Mouse (Mus musculus) cerebellum, adult 2 months (tissue): Measurements from ENCODE around the gene Mtpn. TPM values are rescaled to one million over a fixed set of nuclear protein-coding genes. Genes with fewer than 3 reads are reported as not detected.

ENCODE experiments used
- DNase-seq, 2 experiments: peaks; one replicate each; pipeline ENCODE4 v3.0.0; 2021
- H3K27ac ChIP-seq: fragments of 200-500 bp; 2 replicates; pipeline ENCODE4 v1.5.1; 2012; ENCODE audit warnings: low read length, control low read depth, inconsistent platforms; ENCODE audit not compliant: insufficient read depth
- H3K27me3 ChIP-seq: fragments of 200-500 bp; 2 replicates; pipeline ENCODE4 v1.6.1; 2012; ENCODE audit warnings: inconsistent platforms, mild to moderate bottlenecking, low read length, moderate library complexity; ENCODE audit not compliant: control insufficient read depth, insufficient read depth
- H3K4me1 ChIP-seq: fragments of 200-500 bp; 2 replicates; pipeline ENCODE4 v1.6.1; 2011; ENCODE audit warnings: low read length; ENCODE audit not compliant: control insufficient read depth, insufficient read depth
- H3K4me3 ChIP-seq: fragments of 200-500 bp; replicated peaks from 2 replicates; pipeline ENCODE3; 2011; ENCODE audit warnings: mild to moderate bottlenecking, low read depth, low read length, control low read depth; ENCODE audit not compliant: insufficient read depth
- CTCF ChIP-seq: fragments of 200-500 bp; IDR thresholded peaks from 2 replicates; pipeline ENCODE4 v1.5.1; 2011; ENCODE audit warnings: low read depth, mild to moderate bottlenecking, control low read depth, low read length, moderate library complexity, borderline replicate concordance; ENCODE audit not compliant: insufficient read depth
- POLR2A ChIP-seq: fragments of 200-500 bp; IDR thresholded peaks from 2 replicates; pipeline ENCODE4 v1.6.1; 2011; ENCODE audit warnings: low read length, control low read depth, borderline replicate concordance; ENCODE audit not compliant: insufficient read depth
- WGBS: fragments of 180-500 bp; shearing (Covaris S2); methylation state at CpG from one replicate; pipeline ENCODE4 v1.1.7; 2018; 5-methylcytosine and 5-hydroxymethylcytosine counted together
- polyA plus RNA-seq: library from polyadenylated mRNA; depleted of rRNA; stranded (reverse); fragments of >200 nt; gene quantifications from 2 replicates; pipeline ENCODE4 v1.2.3, GENCODE M21; 2012; rRNA removed

Mtpn gene
- polyA plus RNA-seq, 1 experiment: 73.4 TPM

DNA sequence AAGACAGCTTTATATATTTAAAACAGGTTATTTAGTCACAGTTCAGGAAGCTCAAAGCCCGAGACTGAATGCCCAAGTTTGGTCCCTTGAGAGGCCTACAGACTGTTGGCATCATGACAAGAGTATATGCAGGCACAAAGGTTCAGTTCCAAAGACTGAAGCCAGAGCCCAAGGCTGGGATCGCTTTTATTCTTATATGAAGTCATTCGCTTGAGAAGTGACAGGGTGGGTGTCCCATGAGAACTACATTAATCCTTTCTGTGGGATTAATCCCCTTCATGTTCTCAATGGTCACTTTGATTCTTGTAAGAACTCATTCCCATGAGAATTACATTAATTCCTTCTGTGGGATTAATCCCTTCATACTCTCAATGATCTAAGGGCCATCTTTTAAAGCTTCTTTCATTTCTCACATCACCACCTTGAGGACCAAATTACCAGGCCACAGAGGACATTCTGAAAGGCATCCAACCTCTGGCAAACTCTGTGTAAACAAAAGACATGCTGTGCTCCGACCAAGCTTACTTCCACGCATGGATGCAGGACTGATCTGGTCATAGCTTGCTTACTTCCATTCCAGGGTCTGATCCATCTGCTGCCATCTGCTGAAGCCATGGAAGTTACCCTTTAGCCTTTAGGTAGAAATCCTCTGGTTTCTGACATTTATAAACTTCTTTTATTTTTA is 59.9 kb downstream of the Mtpn start:
- TF ChIP-seq POLR2A: no peak
- TF ChIP-seq CTCF: no peak
- Histone ChIP-seq H3K4me1 (no peaks in the 10 kb centered on the region), H3K4me3 (no peak overlapping the region), H3K27ac (no peak overlapping the region), H3K27me3 (no peaks in the 10 kb centered on the region)
- 18% methylated on average over 5 of the region's 5 CpGs for WGBS
- DNase-seq: no peak

DNA sequence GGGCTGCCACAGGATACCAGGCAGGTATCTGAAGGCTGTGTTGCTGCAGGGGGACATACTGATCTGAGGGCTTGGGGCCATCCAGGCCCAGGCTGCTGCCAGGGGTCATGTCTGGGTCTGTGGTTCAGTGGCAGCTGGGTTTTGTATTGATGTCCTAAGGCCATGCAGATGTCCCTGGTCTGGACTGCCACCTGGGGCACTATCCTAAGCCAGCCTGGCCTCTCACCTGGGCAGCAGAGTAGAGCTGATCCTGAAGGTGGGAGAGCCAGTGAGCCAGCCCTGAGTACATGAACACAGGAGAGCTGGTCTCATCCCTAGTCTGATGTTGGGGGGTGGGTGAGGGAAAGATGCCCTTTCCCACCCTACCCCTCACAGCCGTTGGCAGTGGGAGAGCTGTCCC is 62.9 kb downstream of the Mtpn start:
- TF ChIP-seq CTCF (no peak), POLR2A (no peak)
- Histone ChIP-seq H3K27me3 (no peaks in the 10 kb centered on the region), H3K4me1 (no peaks in the 10 kb centered on the region), H3K27ac (no peak overlapping the region), H3K4me3 (no peak overlapping the region)
- no peak for DNase-seq
- WGBS: 85% methylated on average over 1 of the region's 1 CpGs

DNA sequence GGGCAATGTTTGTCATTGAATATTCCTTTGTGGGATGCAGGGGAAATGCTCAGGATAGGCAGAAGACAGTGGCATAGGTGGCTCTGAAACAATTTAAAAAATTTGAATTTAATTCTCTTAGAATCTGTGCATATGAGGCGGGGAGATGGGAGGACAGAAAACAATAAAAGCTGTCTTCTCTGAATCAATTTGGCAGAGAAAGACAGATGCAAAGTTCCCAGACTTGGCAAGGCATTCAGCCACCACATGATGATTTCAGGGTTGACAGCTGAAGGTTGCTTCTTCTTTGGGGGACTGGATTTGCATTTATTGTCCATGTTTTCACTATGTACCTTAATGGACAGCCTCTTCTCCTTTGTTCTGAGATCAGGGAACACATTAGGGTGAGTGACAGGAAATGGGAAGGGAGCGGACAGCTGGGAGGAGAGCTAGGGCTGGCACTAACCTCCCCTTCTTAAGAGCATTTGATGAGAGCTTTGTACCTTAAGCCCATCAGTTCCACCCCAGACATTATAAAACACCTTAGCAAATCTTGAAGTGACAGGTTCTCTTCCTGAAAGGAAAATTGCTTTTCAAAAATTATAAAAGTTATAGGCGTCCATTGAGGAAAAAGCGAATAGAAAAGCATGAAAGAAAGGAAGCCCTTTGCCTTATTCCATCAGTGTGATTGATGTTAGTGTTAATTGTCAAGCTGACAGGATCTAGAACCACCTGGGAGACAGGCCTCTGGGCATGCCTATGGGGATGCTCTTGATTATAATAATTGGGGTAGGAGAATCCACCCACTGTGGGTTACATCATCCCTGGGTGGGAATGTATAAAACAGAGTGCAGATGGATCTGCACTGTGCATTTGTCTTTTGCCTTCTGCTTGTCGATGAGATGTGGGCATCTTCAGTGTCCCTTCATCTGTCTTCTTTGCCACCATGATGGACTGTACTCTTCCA is 76.0 kb downstream of the Mtpn start:
- TF ChIP-seq CTCF (no peak), POLR2A (no peak)
- 61% methylated on average over 5 of the region's 5 CpGs for WGBS
- H3K4me1 ChIP-seq: no peaks in the 10 kb centered on the region
- DNase-seq: no peak
- no peak overlapping the region for H3K4me3 ChIP-seq
- H3K27me3 ChIP-seq: no peaks in the 10 kb centered on the region
- no peak overlapping the region for H3K27ac ChIP-seq

- no peak for DNase-seq
- Histone ChIP-seq H3K27me3 (no peaks in the 10 kb centered on the region), H3K4me3 (no peak overlapping the region), H3K4me1 (no peaks in the 10 kb centered on the region), H3K27ac (no peak overlapping the region)
- TF ChIP-seq CTCF: no peak
- no peak for TF ChIP-seq POLR2A
- WGBS: 98% methylated on average over 1 of the region's 1 CpGs
These were observed 77.2 kb downstream of the Mtpn start for GRCm38 (mm10) chr6:35462484-35462883.

Other genes starting within 250 kb of the Mtpn start
- 4.9 and 9.8 TPM in 2 replicates for gene Slc13a4, start 231.8 kb downstream of the Mtpn start, polyA plus RNA-seq
- 0.74 and 0.93 TPM in 2 replicates for gene Fam180a, start 213.7 kb downstream of the Mtpn start, polyA plus RNA-seq